7 mouse cellular contexts compared by ENCODE assay signal in the genomic region with DNA sequence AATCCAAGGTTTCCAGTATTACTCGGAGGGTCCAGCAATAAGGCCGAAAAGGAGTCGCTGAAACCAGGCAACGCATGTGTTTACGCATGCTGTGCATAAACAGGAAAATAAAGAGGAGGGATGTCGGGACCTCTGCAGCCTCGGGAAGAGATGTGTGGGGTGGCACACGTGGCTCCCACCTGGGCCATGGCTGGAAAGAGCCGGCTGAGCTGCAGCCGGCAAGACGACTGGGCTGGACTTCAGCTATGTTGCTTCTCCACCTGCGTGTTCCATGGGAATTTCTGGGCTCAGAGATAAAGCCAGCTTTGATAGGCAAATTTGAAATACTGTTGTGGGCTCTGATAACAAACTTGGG. TPM values are rescaled to one million over a fixed set of nuclear protein-coding genes. Genes with fewer than 3 reads are reported as not detected.
DNase-seq lines count a peak whose midpoint lies in the region; ATAC-seq and TF ChIP-seq lines count a peak whose summit lies in the region.

No protein-coding gene starts in this region.

- H3K9ac ChIP-seq in heart, postnatal 0 days (replicated peaks; ENCODE audit: low read depth, low read length): no peak overlapping the region
- no peak overlapping the region for H3K9ac ChIP-seq in embryonic facial prominence, embryonic 15.5 days
- no peak overlapping the region for H3K9ac ChIP-seq in intestine, embryonic 14.5 days (ENCODE audit: low read length)
- 0 out of 2 replicates have a peak overlapping the region, but pooled peaks have one; percentile 24 for H3K9ac ChIP-seq in midbrain, postnatal 0 days (replicated peaks; ENCODE audit: low read length, poor library complexity, severe bottlenecking)

- WGBS in heart, postnatal 0 days: 40% methylated on average over 12 of the region's 12 CpGs
- 18% methylated on average over 12 of the region's 12 CpGs for WGBS in embryonic facial prominence, embryonic 15.5 days
- WGBS in intestine, embryonic 14.5 days: 17% methylated on average over 12 of the region's 12 CpGs
- 26% methylated on average over 12 of the region's 12 CpGs for WGBS in midbrain, postnatal 0 days

- peaks cover 40% of the 10 kb centered on the region for H3K4me1 ChIP-seq in heart, postnatal 0 days (ENCODE audit: control insufficient read depth, insufficient read depth)
- H3K4me1 ChIP-seq in embryonic facial prominence, embryonic 15.5 days: peaks cover 44% of the 10 kb centered on the region
- peaks cover 39% of the 10 kb centered on the region for H3K4me1 ChIP-seq in intestine, embryonic 14.5 days (replicated peaks; ENCODE audit: control insufficient read depth, insufficient read depth, low read length)
- peaks cover 2% of the 10 kb centered on the region for H3K4me1 ChIP-seq in midbrain, postnatal 0 days (ENCODE audit: insufficient read depth, low read length)

- no peak overlapping the region for H3K27ac ChIP-seq in heart, postnatal 0 days (ENCODE audit: low read depth)
- peak overlapping the region; percentile 86; the same call in 1 of the 2 replicates for H3K27ac ChIP-seq in embryonic facial prominence, embryonic 15.5 days (replicated peaks)
- H3K27ac ChIP-seq in intestine, embryonic 14.5 days (ENCODE audit: low read depth): no peak overlapping the region
- no peak overlapping the region for H3K27ac ChIP-seq in midbrain, postnatal 0 days (ENCODE audit: low read depth, low read length)
- H3K27ac ChIP-seq in left cerebral cortex, adult 2 months: no peak overlapping the region

- no peaks in the 10 kb centered on the region for H3K9me3 ChIP-seq in heart, postnatal 0 days (replicated peaks; ENCODE audit: control insufficient read depth, low read length)
- H3K9me3 ChIP-seq in embryonic facial prominence, embryonic 15.5 days (replicated peaks): no peaks in the 10 kb centered on the region
- no peaks in the 10 kb centered on the region for H3K9me3 ChIP-seq in intestine, embryonic 14.5 days (ENCODE audit: control insufficient read depth, low read length)
- no peaks in the 10 kb centered on the region for H3K9me3 ChIP-seq in midbrain, postnatal 0 days (ENCODE audit: low read length)

- ATAC-seq in heart, postnatal 0 days (ENCODE audit: insufficient read depth, low read depth): no peak
- no peak for ATAC-seq in embryonic facial prominence, embryonic 15.5 days (ENCODE audit: insufficient number of reproducible peaks, low FRiP score, low TSS enrichment, low read depth)
- no peak for ATAC-seq in intestine, embryonic 14.5 days (replicated peaks; ENCODE audit: low FRiP score, low TSS enrichment, low read depth)
- ATAC-seq in midbrain, postnatal 0 days (ENCODE audit: low FRiP score): no peak

- intact Hi-C loops in left cerebral cortex, adult 2 months (cut with DNase I): loop anchor here (5.0 kb wide), 1 partner anchor 55 kb away; no protein-coding TSS in a partner anchor

- H3K36me3 ChIP-seq in heart, postnatal 0 days (replicated peaks; ENCODE audit: control insufficient read depth, insufficient read depth, low read length): no peaks in the 10 kb centered on the region
- no peaks in the 10 kb centered on the region for H3K36me3 ChIP-seq in embryonic facial prominence, embryonic 15.5 days
- no peaks in the 10 kb centered on the region for H3K36me3 ChIP-seq in intestine, embryonic 14.5 days (ENCODE audit: control insufficient read depth, insufficient read depth, low read length)
- no peaks in the 10 kb centered on the region for H3K36me3 ChIP-seq in midbrain, postnatal 0 days (ENCODE audit: insufficient read depth, low read length)

- no peak for DNase-seq in heart, postnatal 0 days (ENCODE audit: low spot score)
- DNase-seq in heart, adult 18-20 months: no peak
- DNase-seq in intestine, embryonic 14.5 days (ENCODE audit: low spot score): no peak
- no peak for DNase-seq in midbrain, postnatal 0 days (ENCODE audit: low spot score)
- DNase-seq in left cerebral cortex, adult 2 months (ENCODE audit: extremely low spot score in 1 of 2, low spot score in 2 of 2): no peak
- DNase-seq in layer of hippocampus, postnatal 36 days: no peak

- no peak overlapping the region for H3K4me3 ChIP-seq in heart, postnatal 0 days (ENCODE audit: low read depth, low read length)
- H3K4me3 ChIP-seq in embryonic facial prominence, embryonic 15.5 days (replicated peaks): no peak overlapping the region
- H3K4me3 ChIP-seq in intestine, embryonic 14.5 days (ENCODE audit: low read depth, low read length): peak overlapping the region; percentile 44; the same call in 1 of the 2 replicates
- H3K4me3 ChIP-seq in midbrain, postnatal 0 days (ENCODE audit: low read depth, low read length): no peak overlapping the region
- H3K4me3 ChIP-seq in left cerebral cortex, adult 2 months: no peak overlapping the region

- TF ChIP-seq CTCF in heart, postnatal 0 days (IDR thresholded peaks at IDR 0.05; ENCODE audit: low read depth): no peak
- no peak for TF ChIP-seq CTCF in midbrain, postnatal 0 days (IDR thresholded peaks at IDR 0.05)
- TF ChIP-seq CTCF in left cerebral cortex, adult 2 months (IDR thresholded peaks at IDR 0.05): no peak

- TF ChIP-seq EP300 in heart, postnatal 0 days (IDR thresholded peaks at IDR 0.05; ENCODE audit: low read depth): no peak

- H3K4me2 ChIP-seq in heart, postnatal 0 days (ENCODE audit: low read depth, low read length): peak overlapping the region; percentile 86
- peak overlapping the region; percentile 95; the same call in 1 of the 2 replicates for H3K4me2 ChIP-seq in embryonic facial prominence, embryonic 15.5 days (replicated peaks)
- H3K4me2 ChIP-seq in intestine, embryonic 14.5 days (ENCODE audit: low read length): peak overlapping the region; percentile 90
- no peak overlapping the region for H3K4me2 ChIP-seq in midbrain, postnatal 0 days (ENCODE audit: low read depth, low read length, poor library complexity, severe bottlenecking)

- peaks cover 9% of the 10 kb centered on the region; the same call in 1 of the 2 replicates for H3K27me3 ChIP-seq in heart, postnatal 0 days (ENCODE audit: control insufficient read depth, insufficient read depth, low read length)
- H3K27me3 ChIP-seq in embryonic facial prominence, embryonic 15.5 days: peaks cover 36% of the 10 kb centered on the region
- peaks cover 30% of the 10 kb centered on the region for H3K27me3 ChIP-seq in intestine, embryonic 14.5 days (replicated peaks; ENCODE audit: control insufficient read depth, insufficient read depth, low read length)
- peaks cover 5% of the 10 kb centered on the region; the same call in 1 of the 2 replicates for H3K27me3 ChIP-seq in midbrain, postnatal 0 days (ENCODE audit: insufficient read depth, low read length)

RNA-seq across cellular contexts. Expression of gene Nfatc2, which starts 0.9 kb away (rescaled TPM):
- 7.4 and 10.1 TPM in 2 replicates for total RNA-seq in heart, postnatal 0 days (2014; rRNA removed; ENCODE audit: low replicate concordance)
- 7.3 and 8.2 TPM in 2 replicates for polyA plus RNA-seq in heart, postnatal 0 days (2015; fragmentation: Nextera tagmentation; extraction: Ambion mirVana)
- 10 to 100 TPM in 1 of 2 experiments, 1 to 10 TPM in 1; 8.7 to 10.1 TPM for total RNA-seq in heart, adult 18-20 months (2021)
- 5.8 and 6.9 TPM in 2 replicates for polyA plus RNA-seq in embryonic facial prominence, embryonic 15.5 days (2015; fragmentation: Nextera tagmentation; extraction: Ambion mirVana)
- polyA plus RNA-seq in intestine, embryonic 14.5 days (2014; fragmentation: Nextera tagmentation; extraction: Ambion mirVana): 2.3 TPM in 2 replicates
- total RNA-seq in midbrain, postnatal 0 days (2014; rRNA removed): 5.1 and 6.4 TPM in 2 replicates
- polyA plus RNA-seq in midbrain, postnatal 0 days (2015; fragmentation: Nextera tagmentation; extraction: Ambion mirVana): 7.3 and 8.2 TPM in 2 replicates
- total RNA-seq in left cerebral cortex, adult 2 months (2021): 10 to 100 TPM; 11.2 to 12.1 TPM
- 10 to 100 TPM; 19.9 to 20.1 TPM for total RNA-seq in layer of hippocampus, postnatal 36 days (2021)
